Mouse (Mus musculus) thymus, adult 2 months (tissue): ENCODE results near the gene Cabp1.

Source experiments
- CTCF ChIP-seq: fragments of 200-500 bp; IDR thresholded peaks from 2 replicates; pipeline ENCODE4 v1.5.1; 2012; ENCODE audit warnings: mild to moderate bottlenecking, control low read depth, low read length, moderate library complexity, borderline replicate concordance; ENCODE audit not compliant: control insufficient read depth, poor library complexity, insufficient read depth; ENCODE audit errors: extremely low read depth
- POLR2A ChIP-seq: fragments of 200-500 bp; IDR thresholded peaks from 2 replicates; pipeline ENCODE4 v1.6.1; 2012; ENCODE audit warnings: mild to moderate bottlenecking, low read length, control low read depth, moderate library complexity; ENCODE audit not compliant: control insufficient read depth, poor library complexity, insufficient read depth; ENCODE audit errors: extremely low read depth

GRCm38 (mm10) chr5:115168641-115169415 lies 25.4 kb downstream of the Cabp1 start:
- TF ChIP-seq POLR2A (no peak), CTCF (no peak)
